ENCODE assay signal across 8 mouse cellular contexts in the genomic region with DNA sequence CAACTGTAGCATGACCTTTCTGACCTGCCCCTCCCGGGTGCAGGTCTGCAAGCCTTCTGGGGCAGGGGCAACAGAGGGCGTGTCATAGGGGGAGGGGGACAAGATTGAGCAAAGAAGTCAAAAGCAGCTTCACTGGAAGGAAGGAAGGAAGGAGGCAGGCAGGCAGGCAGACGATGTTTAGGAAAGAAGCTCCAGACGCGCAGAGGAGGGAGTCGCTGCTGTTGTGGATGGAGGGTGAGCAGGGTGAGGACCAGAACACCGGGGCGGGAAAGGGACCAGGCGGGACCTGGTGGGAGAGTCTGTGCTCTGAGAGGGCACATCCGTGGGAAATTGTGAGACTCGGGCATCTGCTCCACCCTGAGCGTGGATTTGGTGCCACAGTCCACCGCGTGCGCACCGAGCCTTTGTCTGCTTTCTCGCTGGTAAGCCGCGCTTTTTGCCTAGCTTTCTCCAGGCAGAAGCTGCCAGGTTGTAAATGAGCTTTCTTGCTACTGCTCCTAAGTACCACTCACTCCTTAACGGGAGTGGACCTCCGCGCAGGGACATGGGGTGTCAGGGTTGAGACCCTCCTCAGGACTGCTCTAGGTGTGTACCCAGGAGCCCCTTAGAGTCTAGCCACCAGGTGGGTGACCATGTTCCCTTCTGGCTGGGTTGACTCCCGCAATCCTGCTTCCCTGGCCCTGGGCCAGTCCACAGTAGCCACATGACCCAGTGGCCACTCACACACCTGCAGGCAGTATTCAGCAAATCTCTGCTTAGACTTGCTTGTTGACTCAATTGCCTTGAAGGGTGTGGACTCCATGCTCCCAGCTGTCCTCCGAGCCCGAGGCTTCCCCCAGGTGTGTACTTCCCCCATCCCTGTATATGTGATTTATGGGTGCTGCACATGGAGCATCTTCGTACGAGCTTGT.
A peak's percentile ranks its signal among the peaks of the same experiment; 100 is the strongest.
DNase-seq lines count a peak whose midpoint lies in the region; ATAC-seq and TF ChIP-seq lines count a peak whose summit lies in the region.

No protein-coding gene starts in this region.

- TF ChIP-seq POLR2A in heart, adult 2 months (IDR thresholded peaks at IDR 0.05; ENCODE audit: insufficient read depth, low read depth, low read length): no peak

- peak overlapping the region; percentile 91 for H3K4me2 ChIP-seq in forebrain, embryonic 13.5 days
- H3K4me2 ChIP-seq in liver, embryonic 15.5 days: peak overlapping the region; percentile 69

- 25% methylated on average over 27 of the region's 27 CpGs for WGBS in heart, adult 2 months
- WGBS in forebrain, embryonic 13.5 days: 11% methylated on average over 27 of the region's 27 CpGs
- 8% methylated on average over 27 of the region's 27 CpGs for WGBS in liver, embryonic 15.5 days (ENCODE audit: insufficient replicate concordance)

- H3K9ac ChIP-seq in heart, adult 2 months (ENCODE audit: low read depth, low read length): 0 out of 2 replicates have a peak overlapping the region, but pooled peaks have one; percentile 3
- peak overlapping the region; percentile 95 for H3K9ac ChIP-seq in forebrain, embryonic 13.5 days
- no peak overlapping the region for H3K9ac ChIP-seq in liver, embryonic 15.5 days

- peaks cover 1% of the 10 kb centered on the region; the same call in 1 of the 2 replicates for H3K4me1 ChIP-seq in heart, adult 2 months (ENCODE audit: control insufficient read depth, insufficient read depth, low read length)
- peaks cover 45% of the 10 kb centered on the region for H3K4me1 ChIP-seq in forebrain, embryonic 13.5 days
- H3K4me1 ChIP-seq in liver, embryonic 15.5 days (replicated peaks): peaks cover 7% of the 10 kb centered on the region

- no peaks in the 10 kb centered on the region for H3K9me3 ChIP-seq in forebrain, embryonic 13.5 days (replicated peaks)
- H3K9me3 ChIP-seq in liver, embryonic 15.5 days (replicated peaks): no peaks in the 10 kb centered on the region

- no peak overlapping the region for H3K27ac ChIP-seq in heart, adult 2 months
- peak overlapping the region; percentile 91 for H3K27ac ChIP-seq in forebrain, embryonic 13.5 days
- H3K27ac ChIP-seq in liver, embryonic 15.5 days (replicated peaks): no peak overlapping the region

- peak overlapping the region; percentile 87 for H3K4me3 ChIP-seq in heart, adult 2 months
- H3K4me3 ChIP-seq in forebrain, embryonic 13.5 days: peak overlapping the region; percentile 87
- H3K4me3 ChIP-seq in liver, embryonic 15.5 days (replicated peaks): 0 out of 2 replicates have a peak overlapping the region, but pooled peaks have one; percentile 49

- intact Hi-C loops in heart, adult 2 months (cut with DNase I): no loop called here
- intact Hi-C loops in heart, postnatal 25 days (cut with DNase I): no loop called here
- intact Hi-C loops in left cerebral cortex, postnatal 36 days (cut with DNase I): loop anchor here (5.0 kb wide), 2 partner anchors 134 to 181 kb away; no protein-coding TSS in a partner anchor

- no peak for TF ChIP-seq EP300 in heart, adult 2 months (IDR thresholded peaks at IDR 0.05; ENCODE audit: insufficient read depth, low read depth, low read length)

- H3K27me3 ChIP-seq in heart, adult 2 months (ENCODE audit: control insufficient read depth, insufficient read depth, low read length): peaks cover 10% of the 10 kb centered on the region
- H3K27me3 ChIP-seq in forebrain, embryonic 13.5 days: peaks cover 30% of the 10 kb centered on the region
- H3K27me3 ChIP-seq in liver, embryonic 15.5 days: peaks cover 79% of the 10 kb centered on the region

- DNase-seq in heart, adult 2 months: no peak
- no peak for DNase-seq in heart, postnatal 25 days (ENCODE audit: low spot score)
- peak; percentile 20 for DNase-seq in ES-CJ7 (ENCODE audit: low read depth, low spot score)
- DNase-seq in adrenal gland, adult 18-20 months (ENCODE audit: low spot score in 2 of 2): no peak
- DNase-seq in left cerebral cortex, adult 18-20 months (ENCODE audit: low spot score in 2 of 2): no peak
- no peak for DNase-seq in left cerebral cortex, postnatal 36 days (ENCODE audit: low spot score in 2 of 2)

- no peak for TF ChIP-seq CTCF in heart, adult 2 months (IDR thresholded peaks at IDR 0.05)

- no peak for ATAC-seq in forebrain, embryonic 13.5 days
- ATAC-seq in liver, embryonic 15.5 days (ENCODE audit: insufficient read depth): no peak

- no peaks in the 10 kb centered on the region for H3K79me2 ChIP-seq in heart, adult 2 months (replicated peaks; ENCODE audit: control insufficient read depth, insufficient read depth, low read length)

- H3K36me3 ChIP-seq in heart, adult 2 months (ENCODE audit: control insufficient read depth, insufficient read depth, low read length): no peaks in the 10 kb centered on the region
- H3K36me3 ChIP-seq in forebrain, embryonic 13.5 days (ENCODE audit: poor library complexity, severe bottlenecking): no peaks in the 10 kb centered on the region
- no peaks in the 10 kb centered on the region for H3K36me3 ChIP-seq in liver, embryonic 15.5 days (replicated peaks)
